Mouse (Mus musculus): Measurements from ENCODE around the gene Tnfrsf8. TPM values are rescaled to one million over a fixed set of nuclear protein-coding genes. Genes with fewer than 3 reads are reported as not detected.

Gene Tnfrsf8
- total RNA-seq, 2 experiments from 2014 or later = 0.23 to 0.47 TPM

- DNase-seq = no peak
Observed at GRCm38 (mm10) chr4:145270136-145270535, 44.8 kb downstream of the Tnfrsf8 start.

GRCm38 (mm10) chr4:145267631-145268110, 47.3 kb downstream of the Tnfrsf8 start:
- no peak for DNase-seq

- DNase-seq = no peak
Observed at GRCm38 (mm10) chr4:145266505-145266904, 48.5 kb downstream of the Tnfrsf8 start.

- no peak for DNase-seq
Observed at GRCm38 (mm10) chr4:145264761-145265160, 50.2 kb downstream of the Tnfrsf8 start.

- DNase-seq = no peak
Observed at GRCm38 (mm10) chr4:145263583-145263982, 51.4 kb downstream of the Tnfrsf8 start.

- no peak for DNase-seq
Observed at GRCm38 (mm10) chr4:145260802-145261201, 54.2 kb downstream of the Tnfrsf8 start.

GRCm38 (mm10) chr4:145257751-145258434, 57.1 kb downstream of the Tnfrsf8 start:
- DNase-seq = no peak

GRCm38 (mm10) chr4:145256144-145256543, 58.8 kb downstream of the Tnfrsf8 start:
- DNase-seq = no peak

GRCm38 (mm10) chr4:145254418-145254817, 60.5 kb downstream of the Tnfrsf8 start:
- no peak for DNase-seq

GRCm38 (mm10) chr4:145252611-145253010, 62.4 kb downstream of the Tnfrsf8 start:
- no peak for DNase-seq

GRCm38 (mm10) chr4:145251546-145251945, 63.4 kb downstream of the Tnfrsf8 start:
- no peak for DNase-seq

GRCm38 (mm10) chr4:145250002-145250401, 65.0 kb downstream of the Tnfrsf8 start:
- no peak for DNase-seq

GRCm38 (mm10) chr4:145247556-145247955, 67.4 kb downstream of the Tnfrsf8 start:
- no peak for DNase-seq

GRCm38 (mm10) chr4:145246173-145247011, 68.6 kb downstream of the Tnfrsf8 start, which contains the start of gene Tnfrsf1b:
Gene Tnfrsf1b (minus strand): TSS chr4:145246870.
- peak; percentile 50 for DNase-seq

GRCm38 (mm10) chr4:145245581-145245980, 69.4 kb downstream of the Tnfrsf8 start:
- DNase-seq = no peak

GRCm38 (mm10) chr4:145244676-145245075, 70.3 kb downstream of the Tnfrsf8 start:
- no peak for DNase-seq

GRCm38 (mm10) chr4:145242719-145243350, 72.1 kb downstream of the Tnfrsf8 start:
- no peak for DNase-seq

- no peak for DNase-seq
Observed at GRCm38 (mm10) chr4:145240723-145241231, 74.2 kb downstream of the Tnfrsf8 start.

- DNase-seq = peak; percentile 79
Observed at GRCm38 (mm10) chr4:145239049-145239830, 75.7 kb downstream of the Tnfrsf8 start.

GRCm38 (mm10) chr4:145236027-145236426, 78.9 kb downstream of the Tnfrsf8 start:
- no peak for DNase-seq

GRCm38 (mm10) chr4:145233487-145234228, 81.3 kb downstream of the Tnfrsf8 start:
- no peak for DNase-seq

Measured in gastrocnemius, postnatal 10 days (tissue).